Mouse (Mus musculus): Measurements from ENCODE around the gene Pakap. TPM values are rescaled to one million over a fixed set of nuclear protein-coding genes. Genes with fewer than 3 reads are reported as not detected.
A peak's percentile ranks its signal among the peaks of the same experiment; 100 is the strongest.

The Pakap gene
- polyA plus RNA-seq, 1 experiment from 2014 or later, result 1.6 TPM

DNA sequence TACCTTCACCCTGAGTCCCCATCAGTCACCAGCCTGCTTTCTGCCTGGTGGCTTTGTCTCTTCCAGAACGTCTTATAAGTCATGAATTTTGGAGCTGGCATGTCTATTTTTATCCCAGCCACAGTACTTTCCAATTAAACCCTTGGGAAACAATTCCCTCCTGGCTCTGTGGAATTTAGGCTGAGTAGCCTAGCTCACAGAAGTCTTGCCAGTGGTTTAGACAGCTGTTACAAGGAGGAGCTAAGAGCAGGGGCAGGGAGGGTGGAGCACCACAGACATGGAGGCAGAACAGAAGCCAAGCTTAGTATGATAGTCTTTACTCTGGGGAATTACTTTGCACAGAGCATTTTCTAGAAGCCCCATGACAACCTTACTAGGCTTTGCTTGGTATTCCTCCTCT lies 17.8 kb upstream of the Pakap start:
- ATAC-seq, result peak; percentile 35
- in situ Hi-C loops (cut with MboI; ENCODE audit: low pct_unique_long_range_greater_than_20kb), result no loop called here
- ChIA-PET CTCF (no interaction called here), POLR2A (interaction anchor here (1.7 kb wide), 1 partner anchor 15 kb away, joined by 3 read pairs; no protein-coding TSS in a partner anchor)
- DNase-seq (ENCODE audit: low read depth, low spot score), result no peak
- H3K27me3 ChIP-seq, result no peaks in the 10 kb centered on the region
- TF ChIP-seq CTCF (IDR thresholded peaks at IDR 0.05), result no peak

GRCm38 (mm10) chr4:57557102-57557501 lies 10.9 kb upstream of the Pakap start:
- in situ Hi-C loops (cut with MboI; ENCODE audit: low pct_unique_long_range_greater_than_20kb), result no loop called here
- ChIA-PET CTCF (no interaction called here), POLR2A (no interaction called here)

DNA sequence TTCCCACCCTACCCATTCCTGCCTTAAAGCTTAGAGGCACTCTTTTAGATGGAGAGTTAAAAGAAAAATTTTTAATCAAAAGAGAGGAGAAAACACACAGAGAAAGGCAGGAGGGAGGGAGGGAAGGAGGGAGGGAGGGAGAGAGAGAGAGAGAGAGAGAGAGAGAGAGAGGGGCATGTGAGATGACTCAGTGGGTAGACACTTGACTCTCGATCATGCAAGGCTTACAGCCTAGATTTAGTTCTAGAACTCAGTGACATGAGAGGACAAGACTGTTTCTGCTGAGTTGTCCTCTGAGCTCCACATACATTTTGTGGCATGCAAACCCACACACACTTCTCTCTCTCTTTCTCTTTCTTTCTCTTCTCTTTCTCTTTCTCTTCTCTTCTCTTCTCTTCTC lies 8.5 kb upstream of the Pakap start:
- no peaks in the 10 kb centered on the region for H3K27me3 ChIP-seq
- ChIA-PET CTCF (no interaction called here), POLR2A (interaction anchor here (1.3 kb wide), 1 partner anchor 10 kb away, joined by 3 read pairs; no protein-coding TSS in a partner anchor)
- TF ChIP-seq CTCF (IDR thresholded peaks at IDR 0.05), result no peak
- in situ Hi-C loops (cut with MboI; ENCODE audit: low pct_unique_long_range_greater_than_20kb), result no loop called here
- ATAC-seq, result no peak
- DNase-seq (ENCODE audit: low read depth, low spot score), result no peak

More at GRCm38 (mm10) chr4:57557102-57557501, 10.9 kb upstream of the Pakap start:
- no peaks in the 10 kb centered on the region for H3K27me3 ChIP-seq
- no peak for TF ChIP-seq CTCF (IDR thresholded peaks at IDR 0.05)
- DNase-seq (ENCODE audit: low read depth, low spot score) (no peak), ATAC-seq (no peak)

DNA sequence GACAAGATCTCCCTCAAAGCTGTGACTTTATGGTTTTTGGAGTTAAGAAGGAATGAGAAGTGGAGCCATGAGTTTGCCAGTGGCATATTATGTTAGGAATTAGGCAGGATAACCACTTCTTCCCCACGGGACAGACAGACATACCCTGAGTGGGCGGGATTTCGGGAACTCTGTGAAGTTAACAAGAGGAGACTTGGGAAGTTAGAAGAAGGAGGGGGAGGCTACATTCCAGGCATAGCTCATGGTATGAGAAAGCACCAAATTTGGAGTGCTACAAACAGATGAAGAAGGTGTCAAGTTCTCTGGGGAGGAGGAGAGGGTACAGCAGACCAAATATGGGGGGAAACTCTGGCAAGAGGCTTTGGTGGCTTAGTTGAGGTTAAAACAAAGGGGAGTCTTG lies 8.0 kb upstream of the Pakap start:
- ChIA-PET CTCF (no interaction called here), POLR2A (interaction anchor here (1.3 kb wide), 1 partner anchor 10 kb away, joined by 3 read pairs; no protein-coding TSS in a partner anchor)
- peak; percentile 60 for ATAC-seq
- in situ Hi-C loops (cut with MboI; ENCODE audit: low pct_unique_long_range_greater_than_20kb), result no loop called here
- no peaks in the 10 kb centered on the region for H3K27me3 ChIP-seq
- no peak for TF ChIP-seq CTCF (IDR thresholded peaks at IDR 0.05)
- DNase-seq (ENCODE audit: low read depth, low spot score), result no peak

DNA sequence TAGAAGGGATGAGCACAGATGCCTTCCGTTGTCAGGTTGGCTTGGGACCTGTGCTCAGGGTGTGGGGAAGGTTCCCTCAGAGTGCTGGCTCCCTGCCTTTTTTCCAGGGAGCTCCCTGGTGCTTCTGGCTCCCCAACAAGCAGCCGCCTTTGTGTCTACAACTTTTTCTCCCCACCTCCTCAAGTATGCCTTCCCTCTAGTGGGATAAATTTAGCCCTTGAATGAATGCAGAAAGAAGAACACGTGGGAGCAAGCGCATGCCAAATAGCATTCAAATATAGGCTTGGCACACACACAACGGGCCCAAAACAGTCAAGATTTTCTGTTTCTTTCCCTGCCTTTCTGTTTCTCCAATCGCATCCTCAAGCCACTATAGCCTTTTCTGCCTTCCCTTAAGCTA lies 6.9 kb upstream of the Pakap start:
- CTCF ChIA-PET, result no interaction called here
- no peak for DNase-seq (ENCODE audit: low read depth, low spot score)
- H3K27me3 ChIP-seq, result no peaks in the 10 kb centered on the region
- TF ChIP-seq CTCF (IDR thresholded peaks at IDR 0.05), result no peak
- no peak for ATAC-seq
- POLR2A ChIA-PET, result no interaction called here
- in situ Hi-C loops (cut with MboI; ENCODE audit: low pct_unique_long_range_greater_than_20kb), result no loop called here

DNA sequence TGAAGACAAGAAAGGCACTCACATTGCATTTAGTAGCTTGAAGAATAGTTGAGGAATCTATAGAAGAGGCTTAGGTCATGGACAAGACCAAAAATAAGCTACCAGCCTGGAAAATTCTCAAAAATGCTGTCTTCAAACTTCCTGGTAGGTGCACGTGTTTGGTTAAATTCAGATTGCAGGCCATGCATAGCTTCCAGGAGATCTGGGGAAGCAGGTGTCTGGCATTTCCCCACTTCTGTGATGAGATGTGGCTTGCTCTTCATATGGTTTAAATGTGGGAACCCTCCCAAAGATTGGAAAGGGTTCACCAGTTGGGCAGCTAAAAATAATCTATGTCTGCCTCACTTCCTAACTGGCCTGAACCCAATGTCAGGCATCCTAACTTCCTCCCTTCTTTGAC lies 2.7 kb upstream of the Pakap start:
- in situ Hi-C loops (cut with MboI; ENCODE audit: low pct_unique_long_range_greater_than_20kb), result no loop called here
- no peaks in the 10 kb centered on the region for H3K27me3 ChIP-seq
- DNase-seq (ENCODE audit: low read depth, low spot score) (no peak), ATAC-seq (no peak)
- ChIA-PET POLR2A (interaction anchor here (0.5 to 0.8 kb wide), 2 partner anchors 16 to 177 kb away, joined by 3 read pairs; no protein-coding TSS in a partner anchor), CTCF (interaction anchor here (1.2 to 1.6 kb wide), 5 partner anchors 17 to 114 kb away, joined by 3 to 7 read pairs (median 4); no protein-coding TSS in a partner anchor)
- no peak for TF ChIP-seq CTCF (IDR thresholded peaks at IDR 0.05)

- peak; percentile 40 for TF ChIP-seq CTCF (IDR thresholded peaks at IDR 0.05)
- POLR2A ChIA-PET, result interaction anchor here (0.5 kb wide), 1 partner anchor 178 kb away, joined by 3 read pairs; no protein-coding TSS in a partner anchor
- CTCF ChIA-PET, result interaction anchor here (1.2 to 1.5 kb wide), 4 partner anchors 17 to 61 kb away, joined by 3 to 7 read pairs (median 4); no protein-coding TSS in a partner anchor
- in situ Hi-C loops (cut with MboI; ENCODE audit: low pct_unique_long_range_greater_than_20kb), result no loop called here
- no peak for ATAC-seq
- no peak for DNase-seq (ENCODE audit: low read depth, low spot score)
- H3K27me3 ChIP-seq, result no peaks in the 10 kb centered on the region
Measured at GRCm38 (mm10) chr4:57565811-57566210, 2.2 kb upstream of the Pakap start.

DNA sequence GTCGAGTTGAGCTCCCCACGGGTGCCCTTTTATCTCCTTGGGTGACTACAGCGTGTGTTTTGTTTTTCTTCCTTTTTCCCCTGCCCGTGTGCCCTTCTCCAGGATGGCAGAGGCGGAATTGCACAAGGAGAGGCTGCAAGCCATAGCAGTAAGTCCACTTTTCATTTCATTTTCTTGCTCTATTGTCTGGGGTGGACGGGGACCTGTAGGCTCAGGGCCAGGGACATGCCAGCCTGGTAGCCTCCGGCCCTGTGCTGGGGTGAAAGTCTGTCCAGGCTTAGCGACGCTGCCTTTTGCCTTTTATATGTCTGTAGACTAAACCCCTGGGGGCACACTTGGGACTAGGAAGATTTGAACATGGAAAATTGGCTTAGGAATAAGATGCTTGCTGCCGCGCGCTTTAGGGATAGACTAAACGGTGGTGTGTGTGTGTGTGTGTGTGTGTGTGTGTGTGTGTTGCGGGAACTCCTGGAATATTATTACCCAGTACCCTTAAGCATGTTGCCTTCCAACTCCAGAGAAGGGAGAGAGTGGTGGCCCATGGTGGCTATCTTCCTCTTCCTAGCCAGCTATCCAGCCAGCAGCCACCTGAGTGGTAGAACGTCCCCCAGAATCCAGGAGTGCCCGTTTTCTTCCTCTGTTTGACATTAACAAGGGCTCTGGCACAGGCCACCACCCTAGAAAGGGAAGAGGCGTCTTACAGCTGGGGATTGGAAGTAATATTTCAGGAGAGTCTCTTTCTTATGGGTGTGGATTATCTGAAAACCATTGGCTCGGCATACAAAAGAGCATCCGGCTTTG lies 489 bp downstream of the Pakap start:
- TF ChIP-seq CTCF (IDR thresholded peaks at IDR 0.05), result no peak
- CTCF ChIA-PET, result no interaction called here
- POLR2A ChIA-PET, result no interaction called here
- DNase-seq (ENCODE audit: low read depth, low spot score) (no peak), ATAC-seq (no peak)
- no peaks in the 10 kb centered on the region for H3K27me3 ChIP-seq
- in situ Hi-C loops (cut with MboI; ENCODE audit: low pct_unique_long_range_greater_than_20kb), result no loop called here

DNA sequence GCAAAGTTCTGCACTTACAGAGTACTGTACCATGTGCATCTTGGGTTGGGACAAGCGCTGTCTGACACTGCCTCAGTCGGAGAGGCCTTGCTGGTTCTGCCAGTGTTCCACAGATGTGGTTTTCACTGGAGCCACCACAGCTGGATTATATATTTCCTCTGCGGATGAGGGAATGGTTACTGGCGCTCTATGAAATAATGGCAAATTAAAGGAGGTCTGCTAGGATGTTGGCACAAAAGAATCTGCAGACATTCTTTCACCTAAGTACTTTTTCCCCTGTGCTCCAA lies 1.0 kb downstream of the Pakap start:
- DNase-seq (ENCODE audit: low read depth, low spot score) (no peak), ATAC-seq (no peak)
- CTCF ChIA-PET, result no interaction called here
- in situ Hi-C loops (cut with MboI; ENCODE audit: low pct_unique_long_range_greater_than_20kb), result no loop called here
- TF ChIP-seq CTCF (IDR thresholded peaks at IDR 0.05), result no peak
- POLR2A ChIA-PET, result no interaction called here
- H3K27me3 ChIP-seq, result no peaks in the 10 kb centered on the region

DNA sequence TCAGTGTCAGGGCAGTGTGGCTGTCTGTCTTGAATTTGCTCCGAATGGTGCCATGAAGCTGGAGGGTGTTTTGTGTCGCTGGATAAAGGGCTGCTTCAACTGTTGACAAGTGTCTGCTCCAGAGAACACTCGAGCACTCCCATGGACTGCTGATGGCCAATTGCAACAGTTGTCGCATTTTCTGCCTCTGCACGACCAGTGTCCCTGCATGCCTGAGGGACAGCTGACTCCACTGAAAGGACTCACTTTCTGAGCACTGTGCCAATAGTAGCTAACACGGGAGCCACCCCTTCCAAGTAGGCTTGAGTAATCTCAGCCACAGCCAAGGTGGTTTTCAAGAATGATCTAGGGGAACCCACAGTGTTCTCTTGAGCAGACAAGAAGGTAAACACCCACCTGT lies 1.7 kb downstream of the Pakap start:
- ChIA-PET POLR2A (interaction anchor here (0.8 kb wide), 1 partner anchor 10 kb away, joined by 3 read pairs; no protein-coding TSS in a partner anchor), CTCF (no interaction called here)
- ATAC-seq (no peak), DNase-seq (ENCODE audit: low read depth, low spot score) (no peak)
- in situ Hi-C loops (cut with MboI; ENCODE audit: low pct_unique_long_range_greater_than_20kb), result no loop called here
- no peak for TF ChIP-seq CTCF (IDR thresholded peaks at IDR 0.05)
- H3K27me3 ChIP-seq, result no peaks in the 10 kb centered on the region

- ChIA-PET CTCF (no interaction called here), POLR2A (interaction anchor here (0.8 kb wide), 1 partner anchor 10 kb away, joined by 3 read pairs; no protein-coding TSS in a partner anchor)
- no peaks in the 10 kb centered on the region for H3K27me3 ChIP-seq
- no peak for TF ChIP-seq CTCF (IDR thresholded peaks at IDR 0.05)
- in situ Hi-C loops (cut with MboI; ENCODE audit: low pct_unique_long_range_greater_than_20kb), result no loop called here
- DNase-seq (ENCODE audit: low read depth, low spot score) (no peak), ATAC-seq (no peak)
Measured at GRCm38 (mm10) chr4:57570229-57570628, 2.2 kb downstream of the Pakap start.
